Mouse (Mus musculus) left cerebral cortex, postnatal 25 days (tissue): ENCODE results near the gene Cltrn. TPM values are rescaled to one million over a fixed set of nuclear protein-coding genes. Genes with fewer than 3 reads are reported as not detected.

ENCODE experiments used
- DNase-seq, 2 experiments: peaks; one replicate each; pipeline ENCODE4 v3.0.0; 2022; ENCODE audit warnings: low spot score in 2 of 2, mixed read lengths in 1 of 2
- intact Hi-C: fragments of 180-260 bp; cut with DNase I; formaldehyde crosslinking; loops from one replicate; pipeline ENCODE4 v1.15.1; 2025
- total RNA-seq, 2 experiments: library from RNA; stranded (reverse); gene quantifications; 2 replicates each; pipeline ENCODE4 v1.2.3; 2021

Gene Cltrn
- total RNA-seq, 2 experiments from 2014 or later = not detected

DNA sequence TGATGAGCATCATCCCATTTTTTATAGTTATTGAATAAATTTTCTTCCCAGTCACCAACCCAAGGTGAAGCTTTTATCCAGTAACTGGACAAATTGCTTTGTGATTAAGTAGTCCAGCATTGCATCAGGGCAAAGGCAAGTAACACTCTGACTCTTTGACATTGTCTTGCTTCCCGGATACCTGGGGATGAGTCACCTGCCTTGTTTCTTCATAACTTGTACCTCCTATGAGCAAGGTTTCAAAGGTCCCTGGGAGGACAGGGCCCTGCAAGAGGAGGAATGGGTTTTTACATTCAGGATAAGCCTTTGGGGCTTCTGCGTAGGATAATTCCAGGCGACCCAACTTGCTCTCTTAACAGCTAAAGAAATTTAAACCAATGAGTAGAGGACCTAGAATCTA is 35.3 kb downstream of the Cltrn start:
- no peak for DNase-seq
- intact Hi-C loops = no loop called here

DNA sequence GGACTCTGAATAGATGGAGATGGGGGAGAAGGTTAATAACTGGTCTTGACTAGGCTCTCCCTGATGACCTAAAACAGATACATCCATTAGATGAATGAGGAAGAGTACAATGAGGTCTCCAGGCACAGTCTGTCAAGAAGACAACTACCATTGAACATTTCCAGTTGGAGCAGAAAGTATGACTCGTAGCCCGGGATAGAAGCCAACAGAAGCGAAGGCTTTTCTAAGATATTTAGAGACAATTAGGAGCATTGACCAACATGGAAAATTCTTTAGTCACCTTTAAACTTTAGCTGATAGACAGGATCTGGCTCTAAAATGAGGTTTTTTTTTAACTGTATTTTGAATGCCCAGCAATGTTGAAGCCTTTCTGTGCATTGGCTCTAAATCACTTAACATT is 44.9 kb downstream of the Cltrn start:
- no peak for DNase-seq
- intact Hi-C loops = no loop called here

DNA sequence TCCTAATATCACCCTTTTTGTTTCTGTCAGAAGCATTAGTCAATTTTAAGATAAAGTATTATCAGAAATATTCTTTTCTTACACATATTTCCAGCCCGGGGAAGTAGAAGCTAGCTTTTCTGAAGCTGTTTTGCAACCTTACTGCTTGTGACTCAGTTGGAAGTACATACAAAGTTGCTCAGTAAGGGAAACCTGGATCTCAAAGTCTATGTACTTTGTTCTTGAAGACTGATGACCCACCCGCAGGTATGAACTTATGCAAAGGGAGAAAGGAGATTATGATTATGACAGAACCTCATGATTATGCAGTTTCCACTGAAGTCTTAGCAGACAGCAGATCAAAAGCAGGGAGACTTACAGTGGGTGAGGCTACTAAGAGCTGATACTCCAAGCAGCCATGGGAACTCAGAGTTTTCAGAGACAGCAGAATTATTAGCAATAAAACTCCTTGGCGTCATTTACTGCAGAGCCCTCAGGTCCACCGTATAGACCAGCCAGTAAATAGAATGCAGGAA is 46.7 kb downstream of the Cltrn start:
- no peak for DNase-seq
- intact Hi-C loops = no loop called here

DNA sequence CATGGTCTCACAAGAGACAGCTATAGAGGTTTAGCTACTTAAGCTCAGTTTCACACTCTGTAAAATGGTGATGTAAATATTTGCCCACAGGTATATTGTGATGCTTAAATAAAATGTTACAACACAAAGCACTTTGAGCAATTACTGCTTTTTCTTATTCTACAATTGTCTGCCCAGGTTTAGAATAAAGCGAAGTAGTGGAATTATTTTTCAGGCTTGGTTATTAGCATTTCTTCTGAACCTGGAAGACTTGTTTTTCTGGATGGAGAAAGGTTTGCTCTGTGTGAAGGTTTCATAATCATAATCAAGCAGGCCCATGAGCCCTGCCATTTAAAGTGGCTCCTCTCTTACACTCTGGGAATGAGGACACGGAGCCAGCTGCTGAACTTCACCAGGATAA is 50.4 kb downstream of the Cltrn start, which contains the start of gene Ace2:
Gene Ace2, plus strand, starts transcription at position 301 of the 400 bp plus-strand sequence.
- DNase-seq = no peak
- intact Hi-C loops = no loop called here

DNA sequence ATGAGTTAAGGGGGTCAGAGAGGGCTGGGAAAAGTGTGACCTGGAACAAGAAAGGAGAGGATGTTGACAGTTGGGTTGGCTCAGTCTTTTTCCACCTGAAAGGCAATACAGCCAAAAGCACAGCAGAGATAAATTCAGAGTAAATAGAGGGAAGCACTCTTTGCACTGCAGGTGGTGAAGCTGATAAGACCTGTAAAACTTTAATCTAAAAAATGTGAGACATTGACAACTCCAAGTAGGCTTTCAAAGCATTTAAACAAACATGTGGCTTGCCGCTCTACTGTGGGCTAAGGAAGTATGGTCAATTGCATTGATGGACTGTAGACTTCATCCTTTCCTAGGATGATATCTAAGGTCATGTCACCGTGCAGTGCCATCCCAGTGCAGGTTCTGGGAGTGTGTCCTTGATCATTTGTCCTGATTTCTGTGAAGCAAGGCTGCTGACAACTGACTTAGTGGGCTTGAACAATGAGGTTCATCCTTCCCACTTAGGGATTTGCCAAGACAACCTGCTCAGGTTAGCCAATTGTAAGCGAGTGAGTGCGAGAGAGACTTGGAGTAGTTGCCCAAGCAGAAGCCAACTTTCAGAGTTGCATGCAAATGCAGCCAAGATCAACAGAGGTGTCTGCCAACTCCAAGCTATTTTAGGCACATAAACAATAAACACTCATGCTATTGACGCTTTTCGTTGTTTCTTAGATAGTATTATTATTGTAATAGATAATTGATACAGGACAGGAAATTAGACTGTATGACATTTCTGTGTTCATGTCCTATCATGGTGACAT is 57.0 kb downstream of the Cltrn start:
- DNase-seq = no peak
- intact Hi-C loops = no loop called here

DNA sequence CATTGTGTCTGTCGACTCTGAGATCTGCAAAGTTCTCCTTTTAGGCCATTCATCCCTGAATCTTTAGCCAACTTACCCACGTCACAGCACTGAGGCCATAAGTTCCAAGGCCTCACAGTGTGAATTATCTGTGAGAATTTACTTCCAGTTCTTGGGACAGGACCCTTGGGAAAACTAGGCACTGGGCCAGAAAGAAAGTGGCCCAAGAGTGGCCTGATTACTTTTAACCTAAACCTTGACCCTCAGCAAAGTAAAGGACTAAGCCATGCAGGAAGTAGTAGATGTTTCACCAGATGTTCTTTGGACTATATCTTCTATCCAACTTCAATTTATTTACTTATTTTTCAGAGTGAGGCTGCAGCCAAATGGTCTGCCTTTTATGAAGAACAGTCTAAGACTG is 64.1 kb downstream of the Cltrn start:
- no peak for DNase-seq
- intact Hi-C loops = no loop called here

DNA sequence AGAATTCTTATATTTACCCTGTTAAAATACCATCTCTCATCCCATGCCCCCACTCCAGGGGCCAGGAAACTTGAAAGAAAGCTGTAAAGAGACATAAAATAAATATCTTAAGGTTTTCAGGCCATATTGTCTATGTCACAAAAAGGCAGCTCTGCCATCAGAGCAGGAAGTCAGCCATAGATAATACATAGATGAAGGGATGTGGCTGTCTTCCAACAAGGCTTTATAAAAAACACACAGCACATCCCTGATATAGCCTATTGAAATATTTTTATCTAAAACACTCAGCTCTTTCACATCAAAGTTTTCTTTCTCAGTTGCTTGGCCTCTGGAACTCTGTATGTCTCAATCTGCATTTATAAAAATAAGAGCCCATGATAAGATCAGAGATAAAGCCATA is 65.0 kb downstream of the Cltrn start:
- intact Hi-C loops = no loop called here
- DNase-seq = no peak

DNA sequence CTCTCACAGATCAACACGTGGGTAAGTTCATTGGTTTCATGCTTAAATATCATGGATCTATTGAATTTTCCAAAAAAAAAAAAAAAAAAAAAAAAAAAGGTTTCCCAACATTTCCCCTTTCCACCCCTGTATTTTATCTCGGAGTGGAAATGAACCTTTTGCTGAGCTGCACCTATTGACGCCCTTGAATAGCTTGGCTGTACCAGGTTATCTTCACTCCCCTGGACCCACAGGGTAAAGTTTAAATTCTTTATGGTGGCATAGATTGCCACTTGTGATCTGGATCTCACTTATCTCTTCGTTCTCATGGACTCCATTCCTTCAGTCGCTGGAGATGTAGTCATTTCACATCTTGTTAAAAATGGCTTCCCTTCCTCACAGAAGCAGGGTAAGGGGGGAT is 66.0 kb downstream of the Cltrn start:
- no peak for DNase-seq
- intact Hi-C loops = no loop called here

DNA sequence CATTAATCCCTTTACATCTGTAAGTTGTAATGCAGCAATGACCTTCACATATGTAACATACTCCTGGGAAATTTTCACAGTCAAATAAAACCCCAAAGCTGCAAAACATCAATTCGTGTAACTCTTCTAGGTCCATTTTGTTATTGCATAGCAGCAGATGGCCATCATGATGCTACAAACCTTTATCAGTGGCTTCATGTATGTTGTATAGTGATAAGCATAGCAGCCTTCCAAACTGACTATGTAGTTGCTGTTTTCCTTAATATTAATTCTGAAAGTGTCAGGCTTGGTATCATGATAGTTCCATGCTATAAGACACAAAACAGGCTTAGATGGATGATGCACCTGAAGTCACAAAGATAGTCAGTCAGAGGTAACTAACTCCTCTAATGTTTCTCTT is 76.1 kb downstream of the Cltrn start:
- DNase-seq = no peak
- intact Hi-C loops = no loop called here

Other genes starting within 250 kb of the Cltrn start
- 10 to 100 TPM; 33.1 to 40.0 TPM for gene Ap1s2, start 179.8 kb upstream of the Cltrn start, total RNA-seq
- 10 to 100 TPM; 46.7 to 47.3 TPM for gene Zrsr2, start 130.2 kb upstream of the Cltrn start, total RNA-seq
- 1 to 10 TPM; 3.0 to 3.1 TPM for gene Car5b, start 60.8 kb upstream of the Cltrn start, total RNA-seq
- gene Siah1b, start 12.3 kb upstream of the Cltrn start, total RNA-seq = 10 to 100 TPM; 10.2 to 11.1 TPM
- 1 to 10 TPM; 1.8 to 2.1 TPM for gene Ace2, start 50.5 kb downstream of the Cltrn start, total RNA-seq
- 1 to 10 TPM in 1 of 2 experiments, under 1 TPM in 1; 0.80 to 1.0 TPM for gene Bmx, start 169.4 kb downstream of the Cltrn start, total RNA-seq
- 1 to 10 TPM; 4.0 to 6.1 TPM for gene Pir, start 180.5 kb downstream of the Cltrn start, total RNA-seq